Mouse (Mus musculus) liver, postnatal 0 days (tissue): ENCODE results near the gene Cbx7.

Experiments used
- CTCF ChIP-seq: sonication (generic); IDR thresholded peaks from 2 replicates; pipeline ENCODE4 v1.5.1; 2016; ENCODE audit warnings: antibody characterized with exemption, low read depth
- EP300 ChIP-seq: IDR thresholded peaks from 2 replicates; pipeline ENCODE4 v1.6.1; 2016; ENCODE audit warnings: antibody characterized with exemption, low read depth, mild to moderate bottlenecking

GRCm38 (mm10) chr15:79961366-79961921 lies 9.5 kb downstream of the Cbx7 start:
- TF ChIP-seq EP300 (no peak), CTCF (0 out of 2 replicates have a peak, but pooled peaks have one; percentile 6)
